Mouse (Mus musculus) spleen, adult 12 weeks (tissue): ENCODE measurements around the gene Vmn2r37.
"Not testable (repeated sequence)": the region's sequence is repeated elsewhere in the genome, so short reads cannot be mapped to it uniquely, and the experiment has no call there.

Experiments used
- DNase-seq: peaks from one replicate; pipeline ENCODE4 v3.0.0; 2022; ENCODE audit warnings: low spot score

Vmn2r37 gene

GRCm38 (mm10) chr7:9223553-9223952, at the start of gene Vmn2r37:
TSS of gene Vmn2r37 (minus strand) at chr7:9223653.
- not testable (repeated sequence) for DNase-seq
